Mouse (Mus musculus): Measurements from ENCODE around the gene Gm49387.

The Gm49387 gene

DNA sequence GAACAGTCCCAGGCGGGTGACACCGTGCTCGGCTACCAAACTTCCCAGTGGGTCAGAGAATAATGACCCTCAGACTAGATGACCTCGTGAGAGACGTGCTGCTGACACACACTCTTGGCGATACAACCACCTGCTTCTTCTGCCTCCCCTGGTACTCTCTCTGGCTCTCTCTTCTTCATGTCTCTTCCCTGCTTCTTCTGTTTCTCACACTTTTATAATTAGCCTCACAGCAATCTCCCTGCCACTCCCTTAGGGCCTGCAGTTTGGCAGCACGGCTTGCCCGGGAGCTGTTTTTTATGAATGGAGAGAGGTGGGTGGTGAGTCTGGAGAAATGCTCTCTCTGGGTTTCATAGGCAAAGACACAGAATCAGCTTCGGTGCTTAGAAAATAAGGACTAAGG lies 64.8 kb downstream of the Gm49387 start:
- DNase-seq (ENCODE audit: low spot score) = no peak

DNA sequence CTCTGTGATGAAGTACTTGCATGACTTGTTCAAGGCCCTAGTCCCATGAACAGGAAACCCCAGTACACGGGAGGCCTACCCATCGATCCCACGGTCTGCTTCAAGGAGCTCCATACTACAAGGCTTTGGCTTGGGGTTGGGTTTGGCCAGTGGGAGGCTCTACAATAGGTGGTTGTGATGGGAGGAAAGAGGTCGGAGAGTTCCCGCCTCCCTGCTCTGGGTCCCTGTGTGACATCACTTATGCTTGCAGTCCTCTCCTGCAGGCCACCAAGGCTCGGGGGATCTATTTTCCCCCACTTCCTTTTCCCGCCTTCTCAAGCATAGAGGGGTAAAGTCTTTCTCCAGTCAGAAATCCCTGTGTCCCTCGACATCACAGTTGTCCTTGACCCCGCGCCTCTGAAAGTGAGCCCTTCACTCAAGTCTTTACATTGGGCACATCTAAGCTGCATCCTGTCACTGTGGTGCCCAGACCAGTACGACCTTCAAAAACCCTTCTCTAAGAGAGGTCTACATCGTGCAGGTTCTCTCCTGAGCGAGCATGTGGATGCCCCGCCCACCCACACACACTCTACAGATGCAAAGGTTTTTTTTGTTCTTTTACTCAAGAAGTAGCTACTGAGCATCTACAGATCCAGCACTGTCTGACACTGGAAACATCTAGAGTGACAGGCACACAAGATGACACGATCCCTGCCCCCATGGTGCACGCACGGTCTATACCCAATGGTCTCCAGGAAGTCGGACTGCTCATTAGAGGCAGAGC lies 65.6 kb downstream of the Gm49387 start:
- DNase-seq (ENCODE audit: low spot score) = no peak

- DNase-seq (ENCODE audit: low spot score) = no peak
These were observed 68.0 kb downstream of the Gm49387 start for GRCm38 (mm10) chr14:31572561-31573175.

- DNase-seq (ENCODE audit: low spot score) = no peak
These were observed 69.3 kb downstream of the Gm49387 start for GRCm38 (mm10) chr14:31571419-31571818.

- DNase-seq (ENCODE audit: low spot score) = no peak
These were observed 70.3 kb downstream of the Gm49387 start for GRCm38 (mm10) chr14:31570131-31570951.

DNA sequence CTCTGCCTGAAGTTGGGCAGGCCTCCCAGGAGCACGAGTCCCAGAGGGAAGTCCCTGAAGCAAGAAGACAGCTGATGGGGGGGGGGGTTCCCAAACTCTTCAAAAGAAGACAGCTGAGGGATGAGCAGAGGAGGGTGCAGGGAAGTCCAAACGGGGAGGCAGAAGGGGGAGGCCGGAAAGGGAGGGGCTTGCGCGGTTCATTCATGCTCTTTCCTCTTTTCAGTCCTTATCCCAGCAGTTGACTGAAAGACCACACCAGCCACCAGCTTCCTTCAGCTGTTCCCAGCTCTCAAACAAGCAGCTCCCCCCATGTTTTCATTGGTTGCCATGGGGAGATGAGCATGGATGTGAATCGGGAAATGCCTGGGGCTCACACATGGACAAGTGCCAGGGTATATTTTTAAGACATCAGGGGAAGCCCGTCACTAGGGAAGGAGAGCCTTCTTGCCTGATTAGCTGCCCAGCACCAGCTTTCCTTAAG lies 71.5 kb downstream of the Gm49387 start:
- no peak for DNase-seq (ENCODE audit: low spot score)

DNA sequence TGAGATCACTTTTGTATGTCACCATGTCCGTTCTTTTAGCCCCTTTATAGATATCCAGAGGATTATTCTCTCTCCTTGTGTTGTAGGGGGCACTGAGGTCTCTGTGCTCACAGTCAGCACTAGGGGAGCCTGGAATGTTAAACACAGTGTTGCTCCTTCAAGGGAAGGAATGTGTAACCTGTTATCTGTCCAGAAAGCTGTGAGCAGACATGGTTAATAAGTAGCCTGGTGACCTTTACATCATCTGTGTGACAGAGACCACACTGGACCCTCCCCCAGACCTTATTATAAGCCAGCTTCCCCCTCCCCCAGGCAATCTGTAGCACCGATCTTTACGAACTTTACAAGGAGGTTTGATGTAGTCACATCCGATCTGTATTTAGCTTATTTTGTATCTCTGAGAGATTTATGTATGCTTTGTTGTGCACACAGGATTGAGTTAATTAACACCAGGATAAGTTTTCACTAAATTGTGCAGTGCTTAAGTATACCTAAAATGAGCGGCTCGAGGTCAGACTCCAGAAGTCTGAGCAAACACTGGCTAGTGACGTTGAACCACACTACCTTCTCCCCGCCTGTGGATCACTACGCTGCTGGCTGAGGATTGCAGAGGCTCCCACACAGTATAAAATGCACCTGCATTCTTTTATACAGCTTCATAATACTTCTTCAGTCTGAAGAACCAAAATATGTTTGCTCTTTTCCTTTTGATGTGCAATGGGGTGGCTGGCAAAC lies 75.0 kb downstream of the Gm49387 start:
- no peak for DNase-seq (ENCODE audit: low spot score)

GRCm38 (mm10) chr14:31564452-31565179 lies 76.1 kb downstream of the Gm49387 start:
- DNase-seq (ENCODE audit: low spot score) = peak; percentile 24

DNA sequence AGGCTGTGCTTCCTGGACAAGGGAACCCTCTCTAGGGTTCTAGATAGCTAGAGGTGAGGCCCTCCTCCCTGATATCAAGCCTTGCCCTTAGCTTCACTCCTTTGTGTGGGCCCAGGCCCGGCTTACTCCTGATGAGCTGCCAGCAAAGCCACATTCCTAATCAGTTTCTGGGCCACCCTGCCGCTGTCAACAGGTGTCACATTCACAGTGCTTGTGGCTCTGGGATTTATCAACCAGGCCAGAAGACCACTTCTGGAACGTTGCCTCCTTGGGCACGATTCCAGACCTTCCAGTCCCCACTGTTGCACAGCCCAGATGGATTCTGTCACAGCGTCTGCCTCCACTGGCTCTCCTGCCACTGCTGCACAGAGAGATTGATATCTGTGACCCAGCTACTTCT lies 79.8 kb downstream of the Gm49387 start:
- no peak for DNase-seq (ENCODE audit: low spot score)

DNA sequence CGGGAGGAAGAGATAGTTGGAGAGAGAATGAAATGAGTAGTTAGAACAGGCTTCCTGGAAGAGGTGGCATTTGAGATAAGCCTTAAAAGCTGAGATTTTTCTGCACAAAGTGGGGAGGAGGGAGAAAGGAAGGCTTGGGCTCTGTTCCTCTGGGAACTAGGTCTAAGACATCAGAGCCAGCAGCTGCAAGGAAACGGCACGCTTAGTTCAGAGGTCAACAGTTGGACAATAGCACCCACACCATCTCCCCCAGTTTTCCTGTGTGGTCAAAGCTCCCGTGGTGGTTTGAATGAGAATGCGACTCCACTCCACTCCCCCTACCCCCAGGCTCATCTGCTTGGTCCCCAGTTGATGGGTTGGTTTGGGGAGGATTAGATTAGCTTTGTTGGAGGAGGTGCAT lies 81.5 kb downstream of the Gm49387 start:
- DNase-seq (ENCODE audit: low spot score) = no peak

DNA sequence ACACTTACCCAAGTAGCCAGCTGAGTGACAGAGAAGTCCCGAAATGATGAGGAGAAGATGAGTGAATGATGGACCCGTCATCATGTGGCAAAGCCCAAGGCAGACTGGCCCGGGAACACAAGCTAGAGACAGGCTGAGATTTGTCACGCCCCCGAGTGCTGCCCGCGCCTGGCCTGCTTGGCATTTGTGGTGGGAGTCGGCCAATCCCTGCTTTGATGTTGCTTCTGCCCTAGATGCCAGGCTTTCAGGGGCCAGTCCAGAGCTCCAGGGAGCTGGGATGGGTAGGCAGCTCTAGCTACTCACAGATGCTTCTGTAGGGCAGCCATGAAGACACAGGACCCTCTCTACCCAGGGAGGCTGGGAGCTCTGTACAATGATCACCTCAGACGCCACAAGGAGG lies 82.9 kb downstream of the Gm49387 start:
- DNase-seq (ENCODE audit: low spot score) = no peak

- DNase-seq (ENCODE audit: low spot score) = no peak
These were observed 83.4 kb downstream of the Gm49387 start for GRCm38 (mm10) chr14:31557273-31557672.

DNA sequence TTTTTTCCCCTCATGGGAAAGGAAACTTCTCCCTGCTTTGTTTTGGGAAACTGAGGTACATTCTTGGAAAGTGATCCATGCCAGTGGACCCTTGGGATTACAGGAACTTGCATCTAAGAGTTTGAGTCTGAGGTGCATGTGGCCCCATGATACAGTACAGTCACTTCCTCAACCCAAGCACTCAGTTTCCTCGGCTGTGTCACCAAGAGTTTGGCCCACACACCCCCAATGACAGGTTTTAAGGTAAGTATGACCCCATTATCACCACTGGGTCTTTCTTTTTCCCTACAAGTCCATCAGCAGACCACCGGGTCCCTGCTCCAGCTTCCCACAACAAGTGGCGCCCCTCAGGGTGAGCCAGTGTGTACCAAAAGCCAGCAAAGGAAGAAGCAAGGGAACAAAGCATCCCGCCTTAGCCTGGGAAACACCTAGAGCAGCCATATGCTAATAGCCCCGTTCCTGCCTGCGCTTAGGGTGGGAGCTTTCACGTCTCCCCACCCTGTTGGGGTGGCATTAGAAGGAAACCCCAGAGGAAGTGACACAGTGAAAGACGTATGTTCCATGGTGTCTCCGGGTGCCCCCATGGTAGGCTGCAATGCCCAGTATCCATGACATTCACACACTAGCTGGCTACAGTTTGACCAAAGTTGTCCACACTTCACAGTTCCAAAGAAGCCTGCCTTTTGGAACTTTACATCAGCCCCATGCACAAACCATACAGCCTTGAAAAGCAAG lies 84.0 kb downstream of the Gm49387 start:
- DNase-seq (ENCODE audit: low spot score) = no peak

GRCm38 (mm10) chr14:31555963-31556434 lies 84.7 kb downstream of the Gm49387 start:
- DNase-seq (ENCODE audit: low spot score) = no peak

DNA sequence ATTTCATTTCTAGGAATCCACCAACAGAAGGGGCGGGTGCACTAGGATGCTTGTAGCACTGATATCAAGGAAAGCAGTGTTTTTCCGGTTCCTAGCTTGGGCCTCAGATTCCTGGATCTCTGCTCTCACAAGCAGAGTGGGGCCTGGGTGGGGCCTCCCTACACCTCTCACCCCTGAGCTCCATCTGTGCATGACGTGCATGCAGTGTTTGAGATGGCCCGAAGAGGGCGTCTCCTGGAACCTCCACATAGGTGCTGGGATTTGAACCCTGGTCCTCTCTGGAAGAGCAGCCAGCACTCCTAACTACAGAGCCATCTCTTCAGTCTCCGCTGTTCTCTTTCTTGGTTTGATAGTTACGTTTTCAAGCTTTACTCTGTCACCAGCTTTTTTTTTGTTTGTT lies 85.7 kb downstream of the Gm49387 start:
- no peak for DNase-seq (ENCODE audit: low spot score)

DNA sequence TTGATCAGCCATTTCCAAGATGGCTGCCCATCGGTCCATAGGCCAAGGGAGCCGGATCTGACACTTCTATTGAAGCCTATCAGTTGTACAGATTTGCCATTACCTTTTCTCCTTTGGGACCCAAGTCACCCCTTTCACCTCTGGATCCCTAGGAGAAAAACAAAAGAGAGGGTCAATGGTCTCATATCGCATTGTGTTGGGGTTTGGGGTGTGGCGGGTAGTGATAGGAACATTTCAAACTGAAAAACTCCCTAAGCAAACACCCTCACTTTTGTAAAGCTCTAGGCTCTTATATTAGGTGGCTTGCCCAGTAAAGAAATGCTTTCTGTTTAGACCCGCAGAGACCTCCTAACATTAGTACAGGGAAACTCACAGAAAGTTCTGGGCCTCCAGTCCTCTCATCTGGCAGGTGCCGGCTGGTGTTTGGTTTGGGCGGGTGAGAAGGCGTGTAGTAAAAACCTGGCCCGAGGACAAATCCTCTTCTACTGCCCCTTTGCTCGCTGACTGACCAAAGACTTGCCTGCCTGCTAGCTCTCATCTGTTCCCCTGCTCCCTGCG lies 96.7 kb downstream of the Gm49387 start:
- no peak for DNase-seq (ENCODE audit: low spot score)

GRCm38 (mm10) chr14:31537298-31537697 lies 103.4 kb downstream of the Gm49387 start:
- no peak for DNase-seq (ENCODE audit: low spot score)

DNA sequence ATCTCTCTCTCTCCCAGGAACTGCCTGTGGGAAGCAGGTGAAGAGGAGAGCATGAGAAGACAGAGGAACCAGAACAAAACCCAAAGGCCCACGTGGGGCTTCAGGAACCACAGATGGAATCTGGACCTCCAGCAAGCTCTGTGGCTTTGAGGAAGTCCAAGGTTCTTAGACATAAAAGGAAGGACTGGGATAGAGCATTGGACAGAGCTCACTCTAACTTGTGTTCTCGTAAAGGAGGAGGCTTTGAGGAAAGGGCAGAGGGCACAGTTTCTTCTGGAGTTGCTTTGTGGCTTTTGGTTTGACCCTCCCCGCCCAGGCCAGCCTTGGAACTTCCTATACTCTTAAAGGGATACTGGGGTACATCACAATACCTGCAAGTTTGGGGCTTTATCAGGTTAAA lies 108.0 kb downstream of the Gm49387 start:
- no peak for DNase-seq (ENCODE audit: low spot score)

DNA sequence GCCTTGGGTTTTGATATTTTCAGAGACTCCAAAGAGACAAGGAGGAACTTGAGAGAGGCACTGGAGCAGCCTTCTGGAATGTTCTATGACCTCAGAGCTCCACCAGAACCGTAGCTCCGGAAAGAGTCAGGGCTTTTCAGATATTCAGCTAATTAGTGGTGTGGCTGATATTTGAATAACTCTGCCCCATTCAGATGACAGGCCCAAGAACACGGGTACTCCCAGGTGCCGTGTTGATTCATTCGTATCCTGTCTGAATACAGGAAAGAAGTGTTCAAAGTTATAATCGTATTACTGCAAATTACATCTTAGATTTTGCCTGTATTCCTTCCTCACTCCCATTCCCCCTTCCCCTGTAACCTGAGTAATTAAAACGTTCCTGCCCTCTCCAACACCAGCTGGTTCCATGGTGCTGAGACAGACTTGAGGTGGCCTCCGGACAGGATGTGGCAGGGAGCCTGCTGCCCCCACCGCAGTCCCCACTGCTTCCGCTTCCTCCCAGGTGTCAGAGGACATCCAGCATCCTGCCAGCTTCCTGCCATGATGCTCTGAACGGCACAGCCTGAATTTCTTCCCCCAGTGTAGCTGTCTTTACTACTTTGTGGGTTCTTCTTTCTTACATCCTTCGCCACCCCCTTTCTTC lies 109.1 kb downstream of the Gm49387 start:
- DNase-seq (ENCODE audit: low spot score) = no peak

DNA sequence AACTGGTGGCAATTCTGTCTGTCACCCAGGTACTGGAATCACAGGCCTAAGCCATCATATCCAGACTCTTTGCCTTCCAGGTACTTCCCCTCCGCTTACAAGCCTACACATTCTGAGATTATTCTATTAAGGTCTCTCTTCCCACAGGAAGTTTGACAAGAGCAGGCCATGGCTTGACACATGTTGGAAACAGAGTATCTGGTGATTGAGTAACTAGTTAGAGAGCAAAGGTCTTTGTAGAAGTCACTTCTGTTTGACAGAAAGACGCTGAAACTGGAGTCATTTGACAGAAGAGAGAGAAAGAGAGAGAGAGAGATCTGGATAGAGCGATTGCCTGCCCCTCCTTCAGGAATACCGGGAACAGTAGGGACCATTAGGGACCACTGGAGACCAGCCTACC lies 109.8 kb downstream of the Gm49387 start:
- DNase-seq (ENCODE audit: low spot score) = no peak

Measured in ovary, postnatal 14 days (tissue).